Mouse (Mus musculus): Measurements from ENCODE around the gene Acoxl.

DNA sequence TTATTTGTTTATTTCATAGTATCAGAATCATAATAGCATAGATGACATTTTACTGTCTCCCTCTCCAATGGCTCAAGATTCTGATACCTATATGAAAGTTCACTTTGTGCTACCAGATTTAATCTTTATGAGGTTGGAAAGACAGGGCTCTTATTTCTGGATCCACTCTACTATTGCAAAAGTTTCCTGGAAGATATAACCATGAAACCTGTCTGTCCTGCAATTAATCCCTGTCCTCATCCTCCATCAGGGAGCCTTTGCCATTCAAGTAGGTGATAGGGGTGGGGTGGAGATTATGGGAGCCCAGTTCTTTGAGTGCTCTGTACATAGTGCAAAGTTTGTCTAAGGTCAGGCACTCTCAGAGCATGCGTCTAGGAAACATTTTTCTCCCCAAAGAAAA, 2.7 kb downstream of the Acoxl start:
- TF ChIP-seq CTCF (IDR thresholded peaks at IDR 0.05; ENCODE audit: insufficient read depth, low read depth, low read length) (no peak), POLR2A (IDR thresholded peaks at IDR 0.05; ENCODE audit: insufficient read depth, low read depth, low read length) (no peak)

Measured in olfactory bulb, adult 2 months (tissue).